Mouse (Mus musculus) frontal cortex, postnatal 14 days (tissue): Measurements from ENCODE around the gene Gm3269.
"Not testable (repeated sequence)": the region's sequence is repeated elsewhere in the genome, so short reads cannot be mapped to it uniquely, and the experiment has no call there.

ENCODE experiments used
- DNase-seq, 2 experiments: peaks; one replicate each; pipeline ENCODE4 v3.0.0; 2022; ENCODE audit warnings: low spot score in 2 of 2

The Gm3269 gene

GRCm38 (mm10) chr14:4837806-4838205 lies at the start of gene Gm3269:
Gene Gm3269 (plus strand): TSS chr14:4838106.
- not testable (repeated sequence) for DNase-seq

GRCm38 (mm10) chr14:4806421-4806820 lies 31.5 kb upstream of the Gm3269 start:
- not testable (repeated sequence) for DNase-seq

GRCm38 (mm10) chr14:4821950-4822349 lies 16.0 kb upstream of the Gm3269 start:
- not testable (repeated sequence) for DNase-seq

GRCm38 (mm10) chr14:4855299-4855980 lies 17.5 kb downstream of the Gm3269 start, which contains the start of gene Gm3264:
Gene Gm3264 (plus strand): TSS chr14:4855576.
- not testable (repeated sequence) for DNase-seq

GRCm38 (mm10) chr14:4892116-4892515 lies 54.2 kb downstream of the Gm3269 start, which contains the start of gene Gm3278:
Gene Gm3278 (plus strand): TSS chr14:4892416.
- DNase-seq: not testable (repeated sequence)
